Mouse (Mus musculus): ENCODE results near the gene Slc20a1.

- TF ChIP-seq CTCF (IDR thresholded peaks at IDR 0.05; ENCODE audit: low read depth) (no peak), EP300 (optimal IDR thresholded peaks at IDR 0.05) (no peak)
Measured at GRCm38 (mm10) chr2:129221097-129221632, 22.6 kb downstream of the Slc20a1 start.
